Comparison of ENCODE assay signal across 8 mouse cellular contexts in the genomic region with DNA sequence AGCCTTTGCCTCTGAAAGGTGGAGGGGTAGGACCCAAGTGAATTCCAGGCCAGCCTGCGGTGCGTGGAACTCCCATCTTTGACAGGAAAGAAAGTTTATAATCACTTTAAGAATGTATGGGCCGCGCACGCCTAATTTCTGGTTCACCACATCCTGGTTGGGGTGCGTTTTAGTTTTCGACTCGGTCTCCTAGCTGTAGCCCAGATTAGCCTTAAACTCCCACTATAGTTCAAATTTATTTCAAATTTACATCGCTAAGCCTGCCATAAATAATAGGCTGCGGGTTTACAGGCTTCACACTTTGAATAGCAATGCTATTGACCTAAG. TPM values are rescaled to one million over a fixed set of nuclear protein-coding genes. Genes with fewer than 3 reads are reported as not detected.
A peak's percentile ranks its signal among the peaks of the same experiment; 100 is the strongest.
DNase-seq lines count a peak whose midpoint lies in the region; ATAC-seq and TF ChIP-seq lines count a peak whose summit lies in the region.

No protein-coding gene starts in this region.

- WGBS in heart, embryonic 10.5 days, result 6% methylated on average over 10 of the region's 10 CpGs
- 5% methylated on average over 10 of the region's 10 CpGs for WGBS in forebrain, embryonic 15.5 days
- WGBS in liver, embryonic 15.5 days (ENCODE audit: insufficient replicate concordance), result 2% methylated on average over 10 of the region's 10 CpGs

- no peaks in the 10 kb centered on the region for H3K9me3 ChIP-seq in heart, embryonic 10.5 days
- H3K9me3 ChIP-seq in CH12.LX (replicated peaks; ENCODE audit: low read length), result no peaks in the 10 kb centered on the region
- H3K9me3 ChIP-seq in forebrain, embryonic 15.5 days, result no peaks in the 10 kb centered on the region; the same call in 1 of the 2 replicates
- no peaks in the 10 kb centered on the region for H3K9me3 ChIP-seq in liver, embryonic 15.5 days (replicated peaks)

- DNase-seq in heart, embryonic 10.5 days (ENCODE audit: low spot score), result no peak
- DNase-seq in heart, postnatal 36 days, result no peak
- DNase-seq in CH12.LX (ENCODE audit: extremely low read depth), result no peak
- DNase-seq in gastrocnemius, postnatal 10 days, result no peak
- no peak for DNase-seq in cerebellum, postnatal 10 days
- DNase-seq in right cerebral cortex, postnatal 4 days, result no peak

- peak overlapping the region; percentile 62; the same call in 1 of the 2 replicates for H3K9ac ChIP-seq in CH12.LX (ENCODE audit: insufficient read depth, low read depth)
- H3K9ac ChIP-seq in forebrain, embryonic 15.5 days (replicated peaks), result peak overlapping the region; percentile 70
- peak overlapping the region; percentile 62 for H3K9ac ChIP-seq in liver, embryonic 15.5 days

- H3K27ac ChIP-seq in heart, embryonic 10.5 days, result peak overlapping the region; percentile 96
- no peak overlapping the region for H3K27ac ChIP-seq in CH12.LX (ENCODE audit: insufficient read depth, low read depth)
- 0 out of 2 replicates have a peak overlapping the region, but pooled peaks have one; percentile 17 for H3K27ac ChIP-seq in forebrain, embryonic 15.5 days (replicated peaks)
- H3K27ac ChIP-seq in liver, embryonic 15.5 days (replicated peaks), result no peak overlapping the region

- dilution Hi-C loops in CH12.LX (cut with MboI; ENCODE audit: extremely low pct_ligation_motif_present, extremely low pct_unique_long_range_greater_than_20kb, low sequenced_read_pairs), result no loop called here

- peak overlapping the region; percentile 52 for H3K4me2 ChIP-seq in CH12.LX (ENCODE audit: insufficient read depth, low read depth, poor library complexity, severe bottlenecking)
- peak overlapping the region; percentile 95 for H3K4me2 ChIP-seq in forebrain, embryonic 15.5 days (replicated peaks)
- peak overlapping the region; percentile 97 for H3K4me2 ChIP-seq in liver, embryonic 15.5 days

- no peak for TF ChIP-seq RAD21 in CH12.LX (IDR thresholded peaks at IDR 0.05; ENCODE audit: low read depth, low read length)

- H3K4me3 ChIP-seq in heart, embryonic 10.5 days, result peak overlapping the region; percentile 93
- peak overlapping the region; percentile 51 to 100 (median 92) for H3K4me3 ChIP-seq in CH12.LX (replicated peaks in 1 of 3; ENCODE audit: low read depth in 2 of 3, low read length in 2 of 3, poor library complexity in 1 of 3)
- peak overlapping the region; percentile 74 for H3K4me3 ChIP-seq in forebrain, embryonic 15.5 days
- peak overlapping the region; percentile 71 for H3K4me3 ChIP-seq in liver, embryonic 15.5 days (replicated peaks)

- no peaks in the 10 kb centered on the region for H3K27me3 ChIP-seq in heart, embryonic 10.5 days (ENCODE audit: insufficient read depth, poor library complexity, severe bottlenecking)
- H3K27me3 ChIP-seq in CH12.LX (replicated peaks), result no peaks in the 10 kb centered on the region
- no peaks in the 10 kb centered on the region for H3K27me3 ChIP-seq in forebrain, embryonic 15.5 days
- no peaks in the 10 kb centered on the region for H3K27me3 ChIP-seq in liver, embryonic 15.5 days

- intact Hi-C loops in heart, postnatal 36 days (cut with DNase I), result loop anchor here (10.0 kb wide), 1 partner anchor 344 kb away; the partner anchor contains the start of gene Cmtm6

- peaks cover 3% of the 10 kb centered on the region; the same call in 1 of the 2 replicates for H3K36me3 ChIP-seq in heart, embryonic 10.5 days
- H3K36me3 ChIP-seq in CH12.LX (replicated peaks in 1 of 2; ENCODE audit: control insufficient read depth in 1 of 2, insufficient read depth in 1 of 2, low read length in 1 of 2), result peaks cover 2 to 26% of the 10 kb centered on the region in 2 experiments
- no peaks in the 10 kb centered on the region for H3K36me3 ChIP-seq in forebrain, embryonic 15.5 days
- H3K36me3 ChIP-seq in liver, embryonic 15.5 days (replicated peaks), result no peaks in the 10 kb centered on the region

- TF ChIP-seq EP300 in CH12.LX (IDR thresholded peaks at IDR 0.05; ENCODE audit: low read length), result no peak

- H3K79me2 ChIP-seq in CH12.LX (replicated peaks; ENCODE audit: control insufficient read depth, extremely low read depth, insufficient read depth, poor library complexity, severe bottlenecking), result no peaks in the 10 kb centered on the region

- ATAC-seq in forebrain, embryonic 15.5 days (replicated peaks), result no peak
- ATAC-seq in liver, embryonic 15.5 days (ENCODE audit: insufficient read depth), result no peak

- no peak for TF ChIP-seq CTCF in CH12.LX (conservative IDR thresholded peaks at IDR 0.05 in 1 of 2, IDR thresholded peaks at IDR 0.05 in 1 of 2; ENCODE audit: low read depth in 2 of 2, low read length in 2 of 2)

- in situ Hi-C loops in CH12.LX (cut with MboI; ENCODE audit: low pct_ligation_motif_present, low pct_unique_long_range_greater_than_20kb, low sequenced_read_pairs), result no loop called here

- peaks cover 40% of the 10 kb centered on the region for H3K4me1 ChIP-seq in heart, embryonic 10.5 days
- H3K4me1 ChIP-seq in CH12.LX (ENCODE audit: control insufficient read depth in 1 of 2, insufficient read depth in 2 of 2), result peaks cover 5 to 32% of the 10 kb centered on the region in 2 experiments
- H3K4me1 ChIP-seq in forebrain, embryonic 15.5 days, result peaks cover 5% of the 10 kb centered on the region; the same call in 1 of the 2 replicates
- peaks cover 31% of the 10 kb centered on the region for H3K4me1 ChIP-seq in liver, embryonic 15.5 days (replicated peaks)

- no peak for TF ChIP-seq POLR2A in CH12.LX (IDR thresholded peaks at IDR 0.05; ENCODE audit: low read depth, low read length)

TF ChIP-seq in CH12.LX, 34 proteins besides CTCF, POLR2A, EP300 and RAD21:
- no peak for TF ChIP-seq SMC3 (IDR thresholded peaks at IDR 0.05; ENCODE audit: low read depth, low read length)
- 0 out of 2 replicates have a peak, but pooled peaks have one; percentile 11 for TF ChIP-seq TBP (conservative IDR thresholded peaks at IDR 0.05; ENCODE audit: low read depth, low read length)

RNA-seq across cellular contexts. Expression of gene Crtap, which starts 0.2 kb away (rescaled TPM):
- polyA plus RNA-seq in heart, embryonic 10.5 days (2016; fragmentation: Nextera tagmentation; extraction: Ambion mirVana), result 92.4 and 124 TPM in 2 replicates
- 10 to 100 TPM; 32.3 to 32.5 TPM for total RNA-seq in heart, postnatal 36 days (2021)
- total RNA-seq in CH12.LX (2012; rRNA removed) (13.8 and 17.8 TPM in 2 replicates), CH12.LX (2014; rRNA removed) (19.2 and 20.6 TPM in 2 replicates)
- 25.2 and 27.7 TPM in 2 replicates for polyA plus RNA-seq in CH12.LX (2012; ENCODE audit: insufficient read length, low read depth)
- 19.9 and 20.2 TPM in 2 replicates for polyA plus RNA-seq in forebrain, embryonic 15.5 days (2015; fragmentation: Nextera tagmentation; extraction: Ambion mirVana)
- polyA plus RNA-seq in liver, embryonic 15.5 days (2015; fragmentation: Nextera tagmentation; extraction: Ambion mirVana), result 19.3 and 20.6 TPM in 2 replicates
- total RNA-seq in gastrocnemius, postnatal 10 days (2021), result 10 to 100 TPM; 68.2 to 81.9 TPM

RNA-seq across cellular contexts. Expression of gene Glb1, which starts 10.2 kb away (rescaled TPM):
- 33.5 and 45.1 TPM in 2 replicates for polyA plus RNA-seq in heart, embryonic 10.5 days (2016; fragmentation: Nextera tagmentation; extraction: Ambion mirVana)
- total RNA-seq in heart, postnatal 36 days (2021), result 10 to 100 TPM; 15.1 to 16.1 TPM
- total RNA-seq in CH12.LX (2012; rRNA removed) (33.9 and 40.7 TPM in 2 replicates), CH12.LX (2014; rRNA removed) (22.4 and 25.7 TPM in 2 replicates)
- 32.4 and 35.4 TPM in 2 replicates for polyA plus RNA-seq in CH12.LX (2012; ENCODE audit: insufficient read length, low read depth)
- polyA plus RNA-seq in forebrain, embryonic 15.5 days (2015; fragmentation: Nextera tagmentation; extraction: Ambion mirVana), result 21.6 and 21.9 TPM in 2 replicates
- 13.5 and 14.9 TPM in 2 replicates for polyA plus RNA-seq in liver, embryonic 15.5 days (2015; fragmentation: Nextera tagmentation; extraction: Ambion mirVana)
- total RNA-seq in gastrocnemius, postnatal 10 days (2021), result 10 to 100 TPM; 13.2 to 18.9 TPM

RNA-seq across cellular contexts. Expression of gene Tmppe, which starts 10.2 kb away (rescaled TPM):
- 11.5 and 14.6 TPM in 2 replicates for polyA plus RNA-seq in heart, embryonic 10.5 days (2016; fragmentation: Nextera tagmentation; extraction: Ambion mirVana)
- total RNA-seq in heart, postnatal 36 days (2021), result 1 to 10 TPM; 3.5 to 4.5 TPM
- total RNA-seq in CH12.LX (2012; rRNA removed), result 8.2 and 10.4 TPM in 2 replicates
- 2.4 and 3.2 TPM in 2 replicates for total RNA-seq in CH12.LX (2014; rRNA removed)
- 5.7 and 7.3 TPM in 2 replicates for polyA plus RNA-seq in CH12.LX (2012; ENCODE audit: insufficient read length, low read depth)
- polyA plus RNA-seq in forebrain, embryonic 15.5 days (2015; fragmentation: Nextera tagmentation; extraction: Ambion mirVana), result 7.5 and 7.7 TPM in 2 replicates
- polyA plus RNA-seq in liver, embryonic 15.5 days (2015; fragmentation: Nextera tagmentation; extraction: Ambion mirVana), result 2.3 and 2.7 TPM in 2 replicates
- 1 to 10 TPM; 3.0 to 4.2 TPM for total RNA-seq in gastrocnemius, postnatal 10 days (2021)

Comparison
In these comparisons a context has a peak if more than half of its experiments do, and no peak if none do; other contexts are left out.
1. H3K27ac ChIP-seq: peak in heart, embryonic 10.5 days (single experiment) and forebrain, embryonic 15.5 days (single experiment); none in CH12.LX (single experiment) and liver, embryonic 15.5 days (single experiment).
2. Peak in every context shown above with its lines, with median percentiles within 50 percentile points of each other: H3K4me3 ChIP-seq, H3K4me2 ChIP-seq and H3K9ac ChIP-seq.